Mouse (Mus musculus): ENCODE measurements at regions not wholly inside any gene's neighbourhood (a gene's known extent, or its start where the extent isn't known, plus 50 kb on each side); places are given as distances from the start of the nearest gene placed in this dataset.

DNA sequence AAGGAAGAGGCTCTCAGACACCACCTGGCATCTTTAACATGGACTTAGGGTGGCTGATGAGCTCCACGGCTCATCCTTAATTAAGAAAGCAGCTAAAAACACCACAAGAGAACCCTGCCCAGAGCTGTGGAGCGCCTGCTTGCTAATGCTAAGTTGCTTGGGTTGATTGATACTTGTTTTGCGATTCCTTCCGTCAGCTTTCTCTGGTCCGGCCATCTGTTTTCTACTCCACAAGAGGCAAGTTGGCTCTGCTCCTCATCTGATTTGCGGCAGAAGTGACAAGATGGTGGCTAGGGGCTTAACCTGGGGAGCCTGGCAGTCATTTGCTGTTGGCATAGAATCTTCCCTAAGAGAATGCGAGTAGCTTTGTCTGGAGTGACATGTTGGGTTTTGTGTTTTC, 891.6 kb upstream of the Fam160b2 start:
- WGBS (ENCODE audit: insufficient replicate concordance): 69% methylated on average over 7 of the region's 7 CpGs
- Histone ChIP-seq H3K27ac (no peak overlapping the region), H3K4me2 (no peak overlapping the region), H3K4me3 (replicated peaks) (no peak overlapping the region), H3K9me3 (replicated peaks) (no peaks in the 10 kb centered on the region), H3K4me1 (replicated peaks) (no peaks in the 10 kb centered on the region), H3K27me3 (no peaks in the 10 kb centered on the region), H3K9ac (no peak overlapping the region), H3K36me3 (no peaks in the 10 kb centered on the region)
- ATAC-seq (ENCODE audit: low read depth): no peak
- no peak for DNase-seq

DNA sequence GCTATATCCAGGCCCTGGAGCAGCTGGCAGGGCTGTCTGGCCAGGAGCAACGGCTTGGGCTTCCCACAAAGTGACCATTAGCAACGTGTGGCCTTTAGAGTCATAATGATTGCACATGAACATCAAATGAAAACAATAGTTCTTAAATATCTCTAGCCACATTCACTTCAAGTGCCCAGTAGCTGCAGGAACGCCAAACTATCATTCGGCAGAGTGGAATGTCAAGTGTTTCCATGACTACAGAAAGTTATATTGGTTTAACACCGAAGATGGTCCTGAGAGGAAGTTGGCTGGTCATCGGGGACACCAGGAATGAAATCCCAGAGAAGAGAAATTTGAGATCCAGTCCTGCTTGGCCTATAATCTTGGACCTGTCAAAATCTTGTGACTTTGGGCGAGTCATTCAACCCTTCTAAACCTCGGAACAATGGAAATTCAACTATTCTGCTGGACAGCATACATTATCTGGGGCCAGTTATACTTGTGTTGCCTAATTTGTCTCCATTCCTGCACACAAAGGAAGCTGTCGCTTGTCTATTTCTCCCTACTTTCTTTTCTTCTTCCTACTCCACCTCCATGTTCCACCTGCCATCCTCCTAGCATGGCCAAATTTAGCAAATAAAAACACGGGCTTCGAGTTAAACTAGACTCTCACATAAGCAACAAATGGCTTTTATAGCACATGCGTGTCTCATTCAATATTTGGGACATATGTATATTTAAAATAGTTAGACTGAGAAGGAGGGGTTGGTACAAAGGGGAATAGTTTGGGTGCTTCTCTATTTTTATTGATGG, 886.7 kb upstream of the Fam160b2 start:
- H3K9ac ChIP-seq: no peak overlapping the region
- no peak overlapping the region for H3K4me3 ChIP-seq (replicated peaks)
- ATAC-seq (ENCODE audit: low read depth): no peak
- no peaks in the 10 kb centered on the region for H3K4me1 ChIP-seq (replicated peaks)
- no peaks in the 10 kb centered on the region for H3K27me3 ChIP-seq
- H3K27ac ChIP-seq: no peak overlapping the region
- no peak for DNase-seq
- 69% methylated on average over 12 of the region's 12 CpGs for WGBS (ENCODE audit: insufficient replicate concordance)
- H3K36me3 ChIP-seq: no peaks in the 10 kb centered on the region
- no peak overlapping the region for H3K4me2 ChIP-seq
- H3K9me3 ChIP-seq (replicated peaks): no peaks in the 10 kb centered on the region

DNA sequence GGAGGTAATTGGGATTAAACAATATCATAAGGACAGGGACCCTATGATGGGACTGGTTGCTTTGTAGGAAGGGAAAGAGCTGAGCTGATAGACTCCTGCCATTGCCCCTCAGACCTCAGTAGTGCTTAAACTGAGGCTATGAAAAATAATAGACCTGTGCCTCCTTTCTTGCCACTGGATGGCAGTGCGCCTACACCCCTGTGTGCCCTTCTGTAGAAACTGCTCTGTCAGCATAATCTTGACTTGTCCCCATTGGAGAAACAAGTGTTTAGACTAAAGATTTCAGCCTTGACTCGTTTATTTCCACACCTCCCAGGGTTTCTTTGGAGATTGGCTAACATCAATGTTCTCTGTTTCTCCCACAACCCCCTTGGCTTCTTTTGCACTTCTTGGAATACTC, 876.0 kb upstream of the Fam160b2 start:
- H3K27ac ChIP-seq: no peak overlapping the region
- H3K4me2 ChIP-seq: no peak overlapping the region
- WGBS (ENCODE audit: insufficient replicate concordance): 46% methylated on average over 2 of the region's 2 CpGs
- H3K4me1 ChIP-seq (replicated peaks): no peaks in the 10 kb centered on the region
- no peak overlapping the region for H3K4me3 ChIP-seq (replicated peaks)
- H3K36me3 ChIP-seq: no peaks in the 10 kb centered on the region
- no peak overlapping the region for H3K9ac ChIP-seq
- H3K9me3 ChIP-seq (replicated peaks): no peaks in the 10 kb centered on the region
- H3K27me3 ChIP-seq: no peaks in the 10 kb centered on the region
- DNase-seq: no peak
- ATAC-seq (ENCODE audit: low read depth): no peak

DNA sequence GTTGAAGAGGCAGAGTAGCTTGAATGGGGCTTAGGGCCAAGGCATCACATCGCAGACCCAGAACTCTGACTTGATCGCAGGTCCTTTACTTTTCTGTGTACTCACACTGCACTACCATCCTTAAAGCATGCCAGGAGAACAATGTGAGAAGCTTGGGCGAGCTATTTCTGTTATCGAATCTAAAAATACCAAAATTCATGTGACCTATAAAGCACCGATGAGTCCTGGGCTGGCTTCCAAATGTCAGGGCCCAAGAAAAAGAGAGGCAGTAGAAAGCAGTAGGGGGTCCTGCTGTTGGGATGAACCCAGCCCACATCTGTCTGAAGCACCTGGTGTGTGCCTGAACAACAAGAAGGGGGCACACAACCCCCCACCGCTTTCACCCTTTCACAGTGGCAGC, 874.3 kb upstream of the Fam160b2 start:
- ATAC-seq (ENCODE audit: low read depth): no peak
- 63% methylated on average over 6 of the region's 6 CpGs for WGBS (ENCODE audit: insufficient replicate concordance)
- no peak overlapping the region for H3K9ac ChIP-seq

DNA sequence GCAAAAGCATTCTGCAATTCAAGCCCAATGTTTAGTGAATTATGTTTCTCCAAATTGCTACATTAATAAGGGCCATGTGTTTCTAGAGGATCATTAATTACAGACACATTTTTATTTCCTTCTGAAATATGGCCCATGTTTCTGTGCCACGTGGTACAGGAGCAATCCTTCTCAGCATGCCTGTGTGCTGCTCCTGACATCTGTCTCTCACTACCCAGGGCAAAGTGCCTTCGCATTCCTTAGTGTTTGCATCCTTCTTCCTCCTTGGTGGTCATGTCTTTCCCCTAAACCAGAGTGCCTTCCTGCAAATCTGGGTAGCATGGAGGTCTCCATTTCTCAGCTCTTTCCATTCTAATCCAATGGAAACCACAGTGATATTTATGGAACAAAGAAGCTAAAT, 832.7 kb upstream of the Fam160b2 start:
- Histone ChIP-seq H3K36me3 (no peaks in the 10 kb centered on the region), H3K9me3 (replicated peaks) (no peaks in the 10 kb centered on the region), H3K27ac (no peak overlapping the region), H3K4me2 (no peak overlapping the region), H3K27me3 (no peaks in the 10 kb centered on the region), H3K9ac (no peak overlapping the region), H3K4me3 (replicated peaks) (no peak overlapping the region), H3K4me1 (replicated peaks) (no peaks in the 10 kb centered on the region)
- WGBS (ENCODE audit: insufficient replicate concordance): 41% methylated on average over 2 of the region's 2 CpGs
- DNase-seq (no peak), ATAC-seq (ENCODE audit: low read depth) (no peak)

More for the DNA sequence above, 874.3 kb upstream of the Fam160b2 start:
- Histone ChIP-seq H3K4me1 (replicated peaks) (no peaks in the 10 kb centered on the region), H3K36me3 (no peaks in the 10 kb centered on the region), H3K9me3 (replicated peaks) (no peaks in the 10 kb centered on the region), H3K4me2 (no peak overlapping the region), H3K4me3 (replicated peaks) (no peak overlapping the region), H3K27ac (no peak overlapping the region), H3K27me3 (no peaks in the 10 kb centered on the region)
- DNase-seq: no peak
